ENCODE assay signal across 9 mouse cellular contexts in the genomic region with DNA sequence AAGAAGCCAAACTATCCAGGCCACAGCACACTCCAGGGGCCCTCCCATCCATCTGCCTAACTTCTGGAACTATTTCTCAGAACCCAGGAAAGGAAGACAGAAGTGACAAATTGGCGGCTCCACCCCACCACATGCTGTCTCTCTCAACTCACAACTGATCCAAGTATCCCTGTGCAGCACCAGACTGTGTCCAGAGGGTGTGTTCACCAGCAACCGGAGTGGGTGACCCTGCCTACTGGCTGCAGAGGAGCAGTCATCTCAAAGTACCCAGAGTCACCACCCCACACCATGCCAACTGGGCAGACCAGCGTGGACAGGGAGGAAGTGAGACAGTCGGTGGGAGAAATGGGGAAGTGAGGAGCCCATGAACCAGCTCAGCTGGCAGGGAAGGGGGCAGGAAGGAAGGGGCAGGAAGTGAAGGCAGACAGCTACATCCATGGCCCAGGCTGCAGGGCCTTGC. TPM values are rescaled to one million over a fixed set of nuclear protein-coding genes. Genes with fewer than 3 reads are reported as not detected.
DNase-seq lines count a peak whose midpoint lies in the region; ATAC-seq and TF ChIP-seq lines count a peak whose summit lies in the region.
"Had no signal": no experiment of that assay in that cellular context is flagged by ENCODE, and none has a peak within 500 bp of the region (broad histone marks: within the 10 kb centered on the region; RNA-seq: fewer than 3 reads in every experiment).

No protein-coding gene starts in this region.

- H3K4me2 ChIP-seq in hindbrain, embryonic 15.5 days: no peak overlapping the region
- H3K4me2 ChIP-seq: heart, embryonic 15.5 days had no signal

- H3K4me1 ChIP-seq in kidney, adult 2 months (ENCODE audit: control insufficient read depth, insufficient read depth, low read length): peaks cover 20% of the 10 kb centered on the region
- peaks cover 5% of the 10 kb centered on the region for H3K4me1 ChIP-seq in bone marrow, adult 2 months (ENCODE audit: control insufficient read depth, insufficient read depth, low read length)
- peaks cover 69% of the 10 kb centered on the region for H3K4me1 ChIP-seq in hindbrain, embryonic 15.5 days (replicated peaks)

- H3K36me3 ChIP-seq in kidney, adult 2 months (ENCODE audit: control insufficient read depth, insufficient read depth, low read length): no peaks in the 10 kb centered on the region
- H3K36me3 ChIP-seq in hindbrain, embryonic 15.5 days: peaks cover 13% of the 10 kb centered on the region; the same call in 1 of the 2 replicates

- H3K27ac ChIP-seq in kidney, adult 2 months (ENCODE audit: insufficient read depth, low read depth, low read length): peak overlapping the region; percentile 42; the same call in 1 of the 2 replicates
- H3K27ac ChIP-seq in bone marrow, adult 2 months (ENCODE audit: control insufficient read depth, insufficient read depth, low read depth, low read length, poor library complexity): peak overlapping the region; percentile 30; the same call in 1 of the 2 replicates
- peak overlapping the region; percentile 39 for H3K27ac ChIP-seq in hindbrain, embryonic 15.5 days (replicated peaks)

- no peak overlapping the region for H3K9ac ChIP-seq in hindbrain, embryonic 15.5 days

- DNase-seq in kidney, adult 2 months: no peak
- no peak for DNase-seq in kidney, postnatal 4 days
- DNase-seq in 3T3-L1 (ENCODE audit: low read depth, low spot score): peak; percentile 20
- DNase-seq in spleen, postnatal 36 days (ENCODE audit: low spot score in 2 of 2): peak; percentile 73 to 77
- no peak for DNase-seq in kidney, adult 9 months

- no peak for ATAC-seq in hindbrain, embryonic 15.5 days (ENCODE audit: low FRiP score, low read depth)
- no peak for ATAC-seq in activated CD4-positive, CD25-positive, alpha-beta regulatory T cell, adult 4 months

- no peaks in the 10 kb centered on the region for H3K27me3 ChIP-seq in kidney, adult 2 months (replicated peaks; ENCODE audit: control insufficient read depth, insufficient read depth, low read length)
- no peaks in the 10 kb centered on the region for H3K27me3 ChIP-seq in hindbrain, embryonic 15.5 days
- H3K27me3 ChIP-seq: heart, embryonic 15.5 days had no signal

- TF ChIP-seq POLR2A in kidney, adult 2 months (IDR thresholded peaks at IDR 0.05; ENCODE audit: low read depth, low read length): no peak
- TF ChIP-seq POLR2A in bone marrow, adult 2 months (IDR thresholded peaks at IDR 0.05; ENCODE audit: borderline replicate concordance, control insufficient read depth, low read depth, low read length): 0 out of 2 replicates have a peak, but pooled peaks have one; percentile 19

- H3K4me3 ChIP-seq in kidney, adult 2 months (ENCODE audit: insufficient read depth, low read depth, low read length): no peak overlapping the region
- no peak overlapping the region for H3K4me3 ChIP-seq in bone marrow, adult 2 months (replicated peaks; ENCODE audit: control insufficient read depth, low read depth, low read length)
- no peak overlapping the region for H3K4me3 ChIP-seq in hindbrain, embryonic 15.5 days
- H3K4me3 ChIP-seq: heart, embryonic 15.5 days had no signal

- H3K9me3 ChIP-seq in hindbrain, embryonic 15.5 days: no peaks in the 10 kb centered on the region
- H3K9me3 ChIP-seq: heart, embryonic 15.5 days had no signal

- WGBS in kidney, adult 2 months: 58% methylated on average over 4 of the region's 4 CpGs
- 5% methylated on average over 4 of the region's 4 CpGs for WGBS in bone marrow, adult 2 months
- WGBS in hindbrain, embryonic 15.5 days: 65% methylated on average over 4 of the region's 4 CpGs

- TF ChIP-seq CTCF in kidney, adult 2 months (conservative IDR thresholded peaks at IDR 0.05; ENCODE audit: insufficient read depth, insufficient read length, low read depth, low read length): no peak
- no peak for TF ChIP-seq CTCF in bone marrow, adult 2 months (IDR thresholded peaks at IDR 0.05; ENCODE audit: control insufficient read depth, insufficient read depth, low read length)

RNA-seq across cellular contexts. Expression of a gene that starts 15.8 kb away (rescaled TPM):
- polyA plus RNA-seq in kidney, adult 2 months (2012; rRNA removed): 5.3 and 5.4 TPM in 2 replicates
- 3.0 and 5.0 TPM in 2 replicates for polyA plus RNA-seq in bone marrow, adult 2 months (2011; ENCODE audit: insufficient read depth, insufficient read length, low replicate concordance, missing spikeins)
- 5.2 and 6.3 TPM in 2 replicates for polyA plus RNA-seq in hindbrain, embryonic 15.5 days (2015; fragmentation: Nextera tagmentation; extraction: Ambion mirVana)
- under 1 TPM in 1 of 2 experiments, not detected in 1; 0.05 TPM for polyA plus RNA-seq in activated CD4-positive, CD25-positive, alpha-beta regulatory T cell, adult 4 months (2017; shearing (Covaris generic))

RNA-seq across cellular contexts. Expression of a gene that starts 23.6 kb away (rescaled TPM):
- 11.3 and 12.2 TPM in 2 replicates for polyA plus RNA-seq in kidney, adult 2 months (2012; rRNA removed)
- polyA plus RNA-seq in bone marrow, adult 2 months (2011; ENCODE audit: insufficient read depth, insufficient read length, low replicate concordance, missing spikeins): not detected in 2 replicates
- polyA plus RNA-seq in hindbrain, embryonic 15.5 days (2015; fragmentation: Nextera tagmentation; extraction: Ambion mirVana): not detected in 2 replicates
- not detected for polyA plus RNA-seq in activated CD4-positive, CD25-positive, alpha-beta regulatory T cell, adult 4 months (2017; shearing (Covaris generic))
- polyA plus RNA-seq: heart, embryonic 15.5 days had no signal

RNA-seq across cellular contexts. Expression of a gene that starts 56.3 kb away (rescaled TPM):
- 2.0 and 2.4 TPM in 2 replicates for polyA plus RNA-seq in kidney, adult 2 months (2012; rRNA removed)
- polyA plus RNA-seq in bone marrow, adult 2 months (2011; ENCODE audit: insufficient read depth, insufficient read length, low replicate concordance, missing spikeins): 13.9 and 17.2 TPM in 2 replicates
- 11.0 and 13.2 TPM in 2 replicates for polyA plus RNA-seq in hindbrain, embryonic 15.5 days (2015; fragmentation: Nextera tagmentation; extraction: Ambion mirVana)
- 10 to 100 TPM; 16.0 to 17.1 TPM for polyA plus RNA-seq in activated CD4-positive, CD25-positive, alpha-beta regulatory T cell, adult 4 months (2017; shearing (Covaris generic))

Comparison
In these comparisons a context has a peak if more than half of its experiments do, and no peak if none do; other contexts are left out.
1. DNase-seq: peak in 3T3-L1 (single experiment) and spleen, postnatal 36 days (2 of 2); none in kidney, adult 2 months (single experiment), kidney, postnatal 4 days (0 of 2) and kidney, adult 9 months (single experiment).
2. RNA of a gene that starts 23.6 kb away (polyA plus RNA-seq): 11.3 to 12.2 TPM in kidney, adult 2 months; not detected in activated CD4-positive, CD25-positive, alpha-beta regulatory T cell, adult 4 months, not detected in bone marrow, adult 2 months and not detected in hindbrain, embryonic 15.5 days; every median in the first group is over 10 times any median in the second.
3. Peak in every context shown above with its lines, with median percentiles within 50 percentile points of each other: H3K27ac ChIP-seq.